Mouse (Mus musculus) lung, embryonic 14.5 days (tissue): ENCODE results near the gene Bspry. TPM values are rescaled to one million over a fixed set of nuclear protein-coding genes. Genes with fewer than 3 reads are reported as not detected.

Experiments used
- ATAC-seq: fragments of 200-750 bp; cut with Nextera tagmentation; 2 replicates; pipeline ENCODE4 v1.8.0; 2017; ENCODE audit warnings: mild to moderate bottlenecking, moderate TSS enrichment, moderate library complexity; ENCODE audit not compliant: insufficient read depth
- DNase-seq: peaks from one replicate; pipeline ENCODE4 v3.0.0-alpha.2; 2015
- H3K27ac ChIP-seq: fragments of 300-500 bp; sonication (generic); 2 replicates; pipeline ENCODE4 v1.5.1; 2014; ENCODE audit warnings: low read depth, mild to moderate bottlenecking, moderate library complexity
- H3K27me3 ChIP-seq: fragments of 300-500 bp; sonication (generic); 2 replicates; pipeline ENCODE4 v1.6.1; 2014; ENCODE audit warnings: low read length, control low read depth; ENCODE audit not compliant: insufficient read depth
- H3K36me3 ChIP-seq: fragments of 300-500 bp; sonication (generic); 2 replicates; pipeline ENCODE4 v1.6.1; 2014; ENCODE audit warnings: control low read depth; ENCODE audit not compliant: insufficient read depth
- H3K4me1 ChIP-seq: fragments of 300-500 bp; sonication (generic); 2 replicates; pipeline ENCODE4 v1.6.1; 2014; ENCODE audit warnings: antibody characterized with exemption, control low read depth; ENCODE audit not compliant: insufficient read depth
- H3K4me2 ChIP-seq: fragments of 300-500 bp; sonication (generic); 2 replicates; pipeline ENCODE4 v1.6.1; 2014; ENCODE audit warnings: mild to moderate bottlenecking
- H3K4me3 ChIP-seq: fragments of 300-500 bp; sonication (generic); 2 replicates; pipeline ENCODE4 v1.5.1; 2014; ENCODE audit warnings: low read depth, low read length
- H3K9ac ChIP-seq: fragments of 300-500 bp; sonication (generic); 2 replicates; pipeline ENCODE4 v1.6.1; 2014
- H3K9me3 ChIP-seq: fragments of 300-500 bp; sonication (generic); 2 replicates; pipeline ENCODE4 v1.6.1; 2016; ENCODE audit warnings: low read depth, low read length, control low read depth
- CTCF ChIP-seq: IDR thresholded peaks from 2 replicates; pipeline ENCODE4 v1.5.1; 2016; ENCODE audit warnings: antibody characterized with exemption, low read depth
- WGBS: fragments of 180-500 bp; shearing (Covaris S2); extraction: QIAGEN DNeasy Blood & Tissue Kit; methylation state at CpG from one replicate; pipeline ENCODE4 v1.1.7; 2014; 5-methylcytosine and 5-hydroxymethylcytosine counted together
- polyA plus RNA-seq: library from polyadenylated mRNA; unstranded; fragments of >200 nt; fragmentation: Nextera tagmentation; extraction: Ambion mirVana; gene quantifications from 2 replicates; pipeline ENCODE4 v1.2.1, GENCODE M21; 2014

The Bspry gene
- polyA plus RNA-seq, 1 experiment from 2014 or later, result 30.5 TPM

DNA sequence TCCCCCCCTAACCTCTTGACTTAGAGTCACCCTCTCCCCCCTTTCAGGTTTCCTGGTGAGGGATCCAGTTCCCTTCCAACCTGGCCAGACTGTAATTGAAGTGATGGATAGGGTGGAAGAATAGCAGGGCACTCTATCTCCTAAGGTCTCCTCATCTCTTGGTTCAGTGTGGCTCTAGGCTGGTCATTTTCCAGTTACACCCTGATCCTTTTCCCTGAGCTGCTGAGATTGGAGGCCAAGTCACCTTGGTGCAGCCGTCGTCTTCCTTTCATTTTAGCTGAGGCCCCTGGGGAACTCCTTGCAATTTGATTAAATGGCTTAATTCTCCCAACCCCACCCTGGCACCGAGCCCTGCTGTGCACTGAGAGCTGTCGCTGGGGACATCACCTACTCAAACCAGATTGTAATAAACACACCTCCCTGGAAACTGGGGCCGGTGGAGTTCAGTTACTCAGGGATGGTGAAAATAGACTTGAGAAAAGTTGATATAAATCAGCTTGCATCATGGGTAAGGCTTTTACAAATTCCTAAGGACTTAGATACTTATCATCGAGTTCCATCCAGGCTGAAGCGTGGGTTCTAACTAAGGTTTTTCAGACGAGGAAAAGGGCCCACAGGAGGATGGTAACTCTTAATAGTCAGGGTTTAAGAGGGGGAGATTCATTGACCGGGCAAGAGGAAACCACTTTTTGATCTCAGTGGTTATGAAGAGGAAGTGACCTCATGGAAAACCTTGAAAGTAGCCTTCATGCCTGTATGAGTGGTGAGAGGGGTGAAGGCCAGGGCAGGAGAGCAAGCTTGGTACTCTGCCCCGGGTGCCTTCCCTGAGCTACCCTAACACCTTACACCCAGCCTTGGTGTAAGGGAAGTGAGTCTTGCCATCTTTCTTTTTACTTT, 1.1 kb downstream of the Bspry start:
- no peak overlapping the region for H3K27ac ChIP-seq
- peak; percentile 12 for DNase-seq

GRCm38 (mm10) chr4:62484928-62485327, 5.1 kb downstream of the Bspry start:
- no peak for TF ChIP-seq CTCF
- Histone ChIP-seq H3K27me3 (0 out of 2 replicates have a peak, but pooled peaks cover 2% of the 10 kb centered on the region), H3K9me3 (no peaks in the 10 kb centered on the region), H3K36me3 (0 out of 2 replicates have a peak, but pooled peaks cover 3% of the 10 kb centered on the region), H3K4me1 (no peaks in the 10 kb centered on the region), H3K4me3 (no peak overlapping the region), H3K4me2 (no peak overlapping the region), H3K9ac (no peak overlapping the region), H3K27ac (no peak overlapping the region)
- no peak for DNase-seq
- no peak for ATAC-seq
- 88% methylated on average over 3 of the region's 3 CpGs for WGBS

More for the DNA sequence above, 1.1 kb downstream of the Bspry start:
- 32% methylated on average over 10 of the region's 10 CpGs for WGBS
- Histone ChIP-seq H3K36me3 (no peaks in the 10 kb centered on the region), H3K4me3 (peak overlapping the region; percentile 45), H3K9ac (no peak overlapping the region), H3K9me3 (no peaks in the 10 kb centered on the region), H3K4me1 (0 out of 2 replicates have a peak, but pooled peaks cover 7% of the 10 kb centered on the region), H3K4me2 (peak overlapping the region; percentile 69), H3K27me3 (0 out of 2 replicates have a peak, but pooled peaks cover 7% of the 10 kb centered on the region)
- no peak for TF ChIP-seq CTCF
- peak; percentile 12; the same call in 1 of the 2 replicates for ATAC-seq

DNA sequence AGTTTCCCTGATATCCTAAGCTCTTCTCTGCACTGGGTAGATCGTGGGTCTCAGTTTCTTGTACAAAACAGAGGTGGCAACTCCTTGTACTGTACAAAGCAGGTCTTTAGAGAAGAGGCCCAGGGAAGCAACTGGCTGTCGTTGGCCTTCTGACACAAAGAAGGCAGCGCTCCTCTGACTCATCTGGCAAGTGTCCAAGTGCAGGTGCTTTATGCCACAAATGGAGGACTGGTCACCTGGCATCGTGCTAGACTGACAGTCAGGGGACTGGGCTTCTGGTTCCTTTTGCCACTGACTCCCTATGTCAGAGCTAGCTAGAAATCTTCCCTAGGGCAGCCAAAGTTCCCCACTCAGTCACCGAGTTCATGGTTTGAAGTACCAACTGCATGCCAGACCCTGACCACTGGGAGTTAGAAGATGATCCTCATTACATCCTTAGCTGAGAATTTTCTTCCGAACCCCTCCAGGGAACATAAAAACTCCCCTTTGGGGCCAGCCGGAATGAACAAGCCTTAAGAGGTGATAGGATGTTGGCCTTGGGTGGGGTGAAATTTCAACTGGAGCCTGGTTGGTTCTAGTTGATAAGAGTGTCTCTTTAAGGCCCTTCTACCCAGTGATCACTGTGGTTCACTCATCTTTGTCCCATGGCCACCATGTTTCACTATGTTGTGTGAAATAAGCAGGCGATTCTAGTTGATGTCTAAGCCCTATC, 5.8 kb downstream of the Bspry start:
- Histone ChIP-seq H3K36me3 (0 out of 2 replicates have a peak, but pooled peaks cover 3% of the 10 kb centered on the region), H3K4me1 (no peaks in the 10 kb centered on the region), H3K27ac (no peak overlapping the region), H3K9me3 (no peaks in the 10 kb centered on the region), H3K9ac (no peak overlapping the region), H3K4me2 (no peak overlapping the region), H3K4me3 (no peak overlapping the region), H3K27me3 (no peaks in the 10 kb centered on the region)
- no peak for TF ChIP-seq CTCF
- WGBS, result 83% methylated on average over 8 of the region's 8 CpGs
- no peak for ATAC-seq
- peak; percentile 20 for DNase-seq

GRCm38 (mm10) chr4:62486162-62486696, 6.4 kb downstream of the Bspry start:
- no peaks in the 10 kb centered on the region for H3K27me3 ChIP-seq
- 0 out of 2 replicates have a peak, but pooled peaks have one; percentile 4 for ATAC-seq
- no peak overlapping the region for H3K4me3 ChIP-seq
- TF ChIP-seq CTCF, result no peak
- no peak overlapping the region for H3K9ac ChIP-seq
- WGBS, result 87% methylated on average over 15 of the region's 15 CpGs
- H3K27ac ChIP-seq, result no peak overlapping the region
- H3K4me2 ChIP-seq, result no peak overlapping the region
- 0 out of 2 replicates have a peak, but pooled peaks cover 3% of the 10 kb centered on the region for H3K36me3 ChIP-seq
- H3K4me1 ChIP-seq, result no peaks in the 10 kb centered on the region
- H3K9me3 ChIP-seq, result no peaks in the 10 kb centered on the region
- DNase-seq, result no peak

DNA sequence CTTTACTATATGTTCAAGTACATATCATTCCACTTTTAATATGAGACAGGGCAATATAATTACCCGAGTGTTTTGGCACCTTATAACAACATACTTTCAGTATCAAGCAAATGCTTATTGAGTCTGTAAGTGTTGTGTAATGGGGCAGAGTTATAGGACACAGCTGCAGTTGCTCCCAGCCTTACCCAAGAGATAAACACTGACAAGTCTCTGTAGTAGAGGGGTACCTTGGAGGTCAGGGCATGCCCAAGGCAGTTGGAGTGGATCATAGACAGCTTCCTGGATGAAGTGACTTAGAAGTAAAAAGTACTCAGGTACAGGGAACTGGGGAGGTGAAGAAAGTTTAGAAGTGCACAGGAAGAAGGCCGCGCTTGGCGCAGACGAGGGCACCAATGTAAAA, 7.3 kb downstream of the Bspry start:
- H3K27me3 ChIP-seq, result no peaks in the 10 kb centered on the region
- no peak for ATAC-seq
- no peak overlapping the region for H3K4me2 ChIP-seq
- 0 out of 2 replicates have a peak, but pooled peaks cover 3% of the 10 kb centered on the region for H3K36me3 ChIP-seq
- no peak overlapping the region; the same call in 1 of the 2 replicates for H3K27ac ChIP-seq
- no peak overlapping the region for H3K9ac ChIP-seq
- no peak for DNase-seq
- WGBS, result 78% methylated on average over 5 of the region's 5 CpGs
- H3K4me1 ChIP-seq, result no peaks in the 10 kb centered on the region
- H3K9me3 ChIP-seq, result no peaks in the 10 kb centered on the region
- TF ChIP-seq CTCF, result no peak
- no peak overlapping the region for H3K4me3 ChIP-seq

GRCm38 (mm10) chr4:62487914-62488313, 8.1 kb downstream of the Bspry start:
- 93% methylated on average over 2 of the region's 2 CpGs for WGBS
- no peaks in the 10 kb centered on the region for H3K9me3 ChIP-seq
- H3K4me3 ChIP-seq, result no peak overlapping the region
- no peaks in the 10 kb centered on the region for H3K4me1 ChIP-seq
- 0 out of 2 replicates have a peak, but pooled peaks cover 3% of the 10 kb centered on the region for H3K36me3 ChIP-seq
- no peaks in the 10 kb centered on the region for H3K27me3 ChIP-seq
- DNase-seq (no peak), ATAC-seq (no peak)
- H3K27ac ChIP-seq, result no peak overlapping the region
- no peak overlapping the region for H3K9ac ChIP-seq
- no peak for TF ChIP-seq CTCF
- no peak overlapping the region for H3K4me2 ChIP-seq

DNA sequence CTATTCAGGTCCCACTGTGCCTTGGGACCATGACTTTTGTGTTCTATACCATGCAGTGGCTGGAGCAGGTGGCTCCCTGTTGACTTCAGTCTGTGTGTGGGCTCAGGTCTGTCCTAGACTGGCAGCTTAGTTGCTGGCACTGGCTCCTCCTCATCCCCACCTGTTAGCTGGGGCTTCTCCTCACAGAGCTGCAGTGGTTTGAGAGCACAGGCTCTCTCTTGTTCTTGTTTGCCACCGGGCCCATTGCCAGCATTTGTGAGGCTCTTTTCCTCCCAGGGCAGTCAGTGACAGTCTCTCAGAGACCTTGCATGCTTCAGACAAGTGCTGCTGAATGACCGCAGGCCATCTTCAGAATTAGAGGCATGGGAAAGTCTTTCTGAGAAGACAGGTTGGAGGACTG, 12.8 kb downstream of the Bspry start:
- DNase-seq (no peak), ATAC-seq (no peak)
- no peak for TF ChIP-seq CTCF
- 77% methylated on average over 2 of the region's 2 CpGs for WGBS
- no peaks in the 10 kb centered on the region for H3K9me3 ChIP-seq
- H3K4me2 ChIP-seq, result no peak overlapping the region
- no peak overlapping the region for H3K9ac ChIP-seq
- H3K4me1 ChIP-seq, result no peaks in the 10 kb centered on the region
- no peak overlapping the region for H3K4me3 ChIP-seq
- H3K36me3 ChIP-seq, result 0 out of 2 replicates have a peak, but pooled peaks cover 4% of the 10 kb centered on the region
- no peak overlapping the region for H3K27ac ChIP-seq
- no peaks in the 10 kb centered on the region for H3K27me3 ChIP-seq
